Mouse (Mus musculus): Measurements from ENCODE around the gene Cacna2d4. TPM values are rescaled to one million over a fixed set of nuclear protein-coding genes. Genes with fewer than 3 reads are reported as not detected.

The Cacna2d4 gene
- polyA plus RNA-seq, 1 experiment: 34.8 TPM

DNA sequence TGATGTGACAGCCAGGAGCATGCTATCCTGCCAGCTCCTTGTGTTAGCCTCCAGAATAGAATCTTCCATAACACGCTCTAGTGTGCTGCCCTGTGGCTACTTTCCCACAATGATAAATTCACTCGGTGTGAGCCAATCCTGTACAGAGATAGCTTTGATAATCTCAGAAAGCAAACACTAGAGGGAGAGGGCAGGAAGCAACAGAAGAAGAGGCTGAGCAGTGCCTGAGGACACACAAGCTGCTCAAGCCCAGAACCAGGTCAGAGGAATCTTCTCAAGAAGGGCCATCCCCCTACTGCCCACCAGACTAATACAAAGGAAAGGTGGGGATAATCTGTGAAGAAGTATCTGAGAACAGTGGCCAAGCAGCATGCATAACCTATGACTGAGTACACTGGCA lies 131.1 kb downstream of the Cacna2d4 start:
- no peak for TF ChIP-seq POLR2A (IDR thresholded peaks at IDR 0.05; ENCODE audit: control insufficient read depth, extremely low read depth, insufficient read depth, low read length, poor library complexity)
- no peak for TF ChIP-seq CTCF (IDR thresholded peaks at IDR 0.05; ENCODE audit: borderline replicate concordance, control insufficient read depth, extremely low read depth, insufficient read depth, low read length, poor library complexity)
- no peaks in the 10 kb centered on the region for H3K27me3 ChIP-seq (ENCODE audit: control insufficient read depth, insufficient read depth, low read length)
- DNase-seq: no peak
- H3K4me3 ChIP-seq (ENCODE audit: control insufficient read depth, insufficient read depth, low read length): no peak overlapping the region
- WGBS: 72% methylated on average over 2 of the region's 2 CpGs
- H3K36me3 ChIP-seq (ENCODE audit: control insufficient read depth, insufficient read depth, low read length): peaks cover 42% of the 10 kb centered on the region
- peaks cover 9% of the 10 kb centered on the region for H3K4me1 ChIP-seq (replicated peaks; ENCODE audit: control insufficient read depth, insufficient read depth, low read length)
- no peak overlapping the region for H3K27ac ChIP-seq (ENCODE audit: control insufficient read depth, insufficient read depth, low read length)

DNA sequence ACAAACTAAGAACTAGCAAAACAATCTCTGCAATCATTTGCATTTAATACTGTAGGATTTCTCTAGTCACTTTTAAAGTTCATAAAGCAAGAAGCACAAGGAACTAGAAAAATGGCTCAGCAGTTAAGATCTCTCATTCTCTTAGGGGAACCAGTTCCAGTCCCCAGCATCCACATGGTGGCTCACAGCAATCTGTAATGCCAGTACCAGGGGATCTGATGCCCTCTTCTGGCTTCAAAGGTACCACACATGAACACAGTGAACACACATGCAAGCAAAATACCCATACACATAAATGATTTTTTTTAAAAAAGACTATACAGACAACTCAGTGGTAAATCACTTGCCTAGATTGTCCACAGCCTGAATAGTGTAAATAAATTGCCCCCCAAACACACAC lies 135.3 kb downstream of the Cacna2d4 start:
- peaks cover 26% of the 10 kb centered on the region for H3K36me3 ChIP-seq (ENCODE audit: control insufficient read depth, insufficient read depth, low read length)
- no peak overlapping the region for H3K27ac ChIP-seq (ENCODE audit: control insufficient read depth, insufficient read depth, low read length)
- TF ChIP-seq CTCF (IDR thresholded peaks at IDR 0.05; ENCODE audit: borderline replicate concordance, control insufficient read depth, extremely low read depth, insufficient read depth, low read length, poor library complexity) (no peak), POLR2A (IDR thresholded peaks at IDR 0.05; ENCODE audit: control insufficient read depth, extremely low read depth, insufficient read depth, low read length, poor library complexity) (no peak)
- no peaks in the 10 kb centered on the region for H3K27me3 ChIP-seq (ENCODE audit: control insufficient read depth, insufficient read depth, low read length)
- H3K4me3 ChIP-seq (ENCODE audit: control insufficient read depth, insufficient read depth, low read length): no peak overlapping the region
- DNase-seq: no peak
- H3K4me1 ChIP-seq (replicated peaks; ENCODE audit: control insufficient read depth, insufficient read depth, low read length): peaks cover 8% of the 10 kb centered on the region

DNA sequence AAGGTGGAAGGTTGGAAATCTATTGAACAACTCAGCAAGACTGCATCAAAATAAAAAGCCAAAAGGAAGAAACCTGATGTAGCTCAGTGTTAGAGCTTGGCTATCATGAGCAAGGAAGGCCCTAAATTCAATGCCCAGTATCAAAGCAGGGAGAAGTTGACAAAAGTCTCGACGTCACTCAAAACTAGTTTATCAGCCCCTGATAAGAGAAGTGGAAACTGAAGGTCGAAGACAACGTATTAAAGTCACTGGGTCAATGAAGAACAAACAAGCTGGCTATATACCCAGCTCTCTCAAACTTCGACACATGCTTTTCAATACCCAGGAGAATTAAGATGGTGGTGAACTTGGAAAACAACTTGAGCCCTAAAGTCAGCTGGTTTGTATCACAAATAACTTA lies 135.9 kb downstream of the Cacna2d4 start:
- Histone ChIP-seq H3K4me1 (replicated peaks; ENCODE audit: control insufficient read depth, insufficient read depth, low read length) (peaks cover 3% of the 10 kb centered on the region), H3K36me3 (ENCODE audit: control insufficient read depth, insufficient read depth, low read length) (peaks cover 26% of the 10 kb centered on the region), H3K27ac (ENCODE audit: control insufficient read depth, insufficient read depth, low read length) (no peak overlapping the region), H3K4me3 (ENCODE audit: control insufficient read depth, insufficient read depth, low read length) (no peak overlapping the region), H3K27me3 (ENCODE audit: control insufficient read depth, insufficient read depth, low read length) (no peaks in the 10 kb centered on the region)
- DNase-seq: no peak
- 95% methylated on average over 5 of the region's 5 CpGs for WGBS
- TF ChIP-seq POLR2A (IDR thresholded peaks at IDR 0.05; ENCODE audit: control insufficient read depth, extremely low read depth, insufficient read depth, low read length, poor library complexity) (no peak), CTCF (IDR thresholded peaks at IDR 0.05; ENCODE audit: borderline replicate concordance, control insufficient read depth, extremely low read depth, insufficient read depth, low read length, poor library complexity) (no peak)

DNA sequence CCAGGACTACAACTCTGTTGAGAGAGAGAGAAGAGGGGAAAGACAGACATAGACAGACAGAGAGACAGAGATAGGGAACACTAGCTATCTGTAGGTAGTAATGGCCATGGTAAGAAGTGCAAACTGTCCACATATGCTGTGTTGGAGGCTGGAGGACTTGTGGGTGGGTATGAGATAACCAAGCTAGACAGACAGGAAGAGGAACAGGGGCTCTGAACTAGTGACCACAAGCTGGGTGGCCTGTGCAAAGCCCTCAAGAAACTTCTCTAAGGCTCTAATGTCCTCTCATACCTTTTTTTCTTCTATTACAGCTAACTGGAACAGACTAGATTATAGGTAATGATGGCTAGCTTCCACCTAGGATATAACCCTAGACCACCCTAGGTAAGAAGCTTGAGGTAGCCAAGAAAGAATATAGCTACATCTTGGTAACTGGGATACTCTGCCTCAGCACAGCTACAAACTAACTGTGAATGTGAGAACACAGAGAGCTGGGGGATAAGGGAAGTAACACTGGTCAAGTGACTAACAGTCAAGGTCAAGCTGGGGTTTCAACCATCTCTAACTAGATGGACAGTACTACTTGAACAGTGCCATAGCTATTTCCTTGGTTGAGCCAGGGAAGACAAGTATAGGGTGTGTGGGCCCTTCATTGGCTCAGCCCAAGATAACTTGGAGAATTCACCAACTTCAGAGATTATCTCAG lies 136.8 kb downstream of the Cacna2d4 start:
- no peaks in the 10 kb centered on the region for H3K27me3 ChIP-seq (ENCODE audit: control insufficient read depth, insufficient read depth, low read length)
- DNase-seq: no peak
- H3K27ac ChIP-seq (ENCODE audit: control insufficient read depth, insufficient read depth, low read length): no peak overlapping the region
- no peak for TF ChIP-seq CTCF (IDR thresholded peaks at IDR 0.05; ENCODE audit: borderline replicate concordance, control insufficient read depth, extremely low read depth, insufficient read depth, low read length, poor library complexity)
- no peak for TF ChIP-seq POLR2A (IDR thresholded peaks at IDR 0.05; ENCODE audit: control insufficient read depth, extremely low read depth, insufficient read depth, low read length, poor library complexity)
- peaks cover 5% of the 10 kb centered on the region; the same call in 1 of the 2 replicates for H3K4me1 ChIP-seq (replicated peaks; ENCODE audit: control insufficient read depth, insufficient read depth, low read length)
- H3K36me3 ChIP-seq (ENCODE audit: control insufficient read depth, insufficient read depth, low read length): peaks cover 21% of the 10 kb centered on the region
- H3K4me3 ChIP-seq (ENCODE audit: control insufficient read depth, insufficient read depth, low read length): no peak overlapping the region

DNA sequence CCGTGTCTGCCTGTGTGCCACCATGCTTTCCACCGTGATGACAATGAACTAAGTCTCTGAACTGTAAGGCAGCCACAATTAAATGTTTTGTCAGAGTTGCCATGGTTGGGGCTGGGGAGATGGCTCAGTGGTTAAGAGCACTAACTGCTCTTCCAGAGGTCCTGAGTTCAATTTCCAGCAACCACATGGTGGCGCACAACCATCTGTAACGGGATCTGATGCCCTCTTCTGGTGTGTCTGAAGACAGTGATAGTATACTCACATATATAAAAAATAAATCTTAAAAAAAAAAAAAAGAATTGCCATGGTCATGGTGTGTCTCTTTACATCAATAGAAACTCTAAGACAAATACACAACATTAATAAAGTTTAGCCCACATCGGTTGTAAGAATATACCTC lies 138.7 kb downstream of the Cacna2d4 start:
- Histone ChIP-seq H3K36me3 (ENCODE audit: control insufficient read depth, insufficient read depth, low read length) (peaks cover 2% of the 10 kb centered on the region), H3K4me3 (ENCODE audit: control insufficient read depth, insufficient read depth, low read length) (no peak overlapping the region), H3K27me3 (ENCODE audit: control insufficient read depth, insufficient read depth, low read length) (no peaks in the 10 kb centered on the region), H3K4me1 (replicated peaks; ENCODE audit: control insufficient read depth, insufficient read depth, low read length) (peaks cover 7% of the 10 kb centered on the region), H3K27ac (ENCODE audit: control insufficient read depth, insufficient read depth, low read length) (no peak overlapping the region)
- no peak for DNase-seq
- TF ChIP-seq CTCF (IDR thresholded peaks at IDR 0.05; ENCODE audit: borderline replicate concordance, control insufficient read depth, extremely low read depth, insufficient read depth, low read length, poor library complexity): no peak
- TF ChIP-seq POLR2A (IDR thresholded peaks at IDR 0.05; ENCODE audit: control insufficient read depth, extremely low read depth, insufficient read depth, low read length, poor library complexity): no peak
- 71% methylated on average over 5 of the region's 5 CpGs for WGBS

DNA sequence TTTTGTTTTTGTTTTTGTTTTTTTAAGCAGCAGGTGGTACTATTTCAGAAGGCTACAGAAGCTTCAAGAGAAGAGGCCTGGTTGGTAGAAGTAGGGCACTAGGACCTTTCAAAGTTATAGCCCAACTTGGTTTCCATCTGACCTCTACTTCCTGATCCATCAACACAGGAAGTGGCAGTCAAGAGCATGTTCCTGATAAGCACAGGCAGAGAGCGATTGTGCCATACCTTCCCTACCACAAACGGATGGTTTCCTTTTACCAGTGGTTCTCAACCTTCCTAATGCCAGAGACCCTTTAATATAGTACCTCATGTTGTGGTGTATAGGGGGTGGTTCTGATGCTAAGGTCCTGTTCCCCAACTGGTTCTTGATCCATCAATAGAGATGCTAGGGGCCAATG lies 141.3 kb downstream of the Cacna2d4 start:
- no peak overlapping the region for H3K4me3 ChIP-seq (ENCODE audit: control insufficient read depth, insufficient read depth, low read length)
- no peaks in the 10 kb centered on the region for H3K36me3 ChIP-seq (ENCODE audit: control insufficient read depth, insufficient read depth, low read length)
- no peaks in the 10 kb centered on the region for H3K27me3 ChIP-seq (ENCODE audit: control insufficient read depth, insufficient read depth, low read length)
- WGBS: 3% methylated on average over 2 of the region's 2 CpGs
- TF ChIP-seq CTCF (IDR thresholded peaks at IDR 0.05; ENCODE audit: borderline replicate concordance, control insufficient read depth, extremely low read depth, insufficient read depth, low read length, poor library complexity): no peak
- TF ChIP-seq POLR2A (IDR thresholded peaks at IDR 0.05; ENCODE audit: control insufficient read depth, extremely low read depth, insufficient read depth, low read length, poor library complexity): no peak
- DNase-seq: no peak
- peaks cover 7% of the 10 kb centered on the region for H3K4me1 ChIP-seq (replicated peaks; ENCODE audit: control insufficient read depth, insufficient read depth, low read length)
- H3K27ac ChIP-seq (ENCODE audit: control insufficient read depth, insufficient read depth, low read length): no peak overlapping the region

DNA sequence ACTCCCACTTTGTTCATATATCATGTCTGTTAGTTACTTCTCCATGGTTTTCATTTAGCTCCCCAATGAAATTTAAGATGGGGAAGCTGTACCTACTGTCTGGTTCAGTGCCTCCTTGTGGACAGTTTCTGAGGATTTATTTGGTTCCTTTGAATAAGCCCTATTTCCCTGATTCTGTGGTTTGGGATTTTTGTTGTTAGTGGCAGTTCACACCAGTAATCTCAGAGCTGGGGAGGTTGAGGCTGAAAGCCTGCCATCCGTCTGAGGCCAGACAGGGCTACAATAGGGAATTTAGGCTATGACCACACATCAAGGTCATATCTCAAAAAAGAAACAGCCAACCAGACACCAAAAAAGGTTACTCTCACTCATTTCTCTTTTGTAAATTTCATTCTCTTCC lies 142.3 kb downstream of the Cacna2d4 start:
- Histone ChIP-seq H3K27ac (ENCODE audit: control insufficient read depth, insufficient read depth, low read length) (no peak overlapping the region), H3K27me3 (ENCODE audit: control insufficient read depth, insufficient read depth, low read length) (no peaks in the 10 kb centered on the region), H3K36me3 (ENCODE audit: control insufficient read depth, insufficient read depth, low read length) (no peaks in the 10 kb centered on the region), H3K4me3 (ENCODE audit: control insufficient read depth, insufficient read depth, low read length) (no peak overlapping the region), H3K4me1 (replicated peaks; ENCODE audit: control insufficient read depth, insufficient read depth, low read length) (peaks cover 7% of the 10 kb centered on the region)
- DNase-seq: no peak
- no peak for TF ChIP-seq POLR2A (IDR thresholded peaks at IDR 0.05; ENCODE audit: control insufficient read depth, extremely low read depth, insufficient read depth, low read length, poor library complexity)
- no peak for TF ChIP-seq CTCF (IDR thresholded peaks at IDR 0.05; ENCODE audit: borderline replicate concordance, control insufficient read depth, extremely low read depth, insufficient read depth, low read length, poor library complexity)
- WGBS: 100% methylated on average over 1 of the region's 1 CpGs
